Mouse (Mus musculus) ES-E14 (cell line): ENCODE measurements around the gene Bhlhe41.

Source experiments
- CHD2 ChIP-seq: IDR thresholded peaks from 2 replicates; pipeline ENCODE4 v1.6.1; 2014; ENCODE audit warnings: mild to moderate bottlenecking, low read depth, low read length, inconsistent platforms
- HCFC1 ChIP-seq: IDR thresholded peaks from 2 replicates; pipeline ENCODE4 v1.6.1; 2012; ENCODE audit warnings: low read length, inconsistent platforms, borderline replicate concordance; ENCODE audit not compliant: insufficient read depth
- MAFK ChIP-seq: IDR thresholded peaks from 2 replicates; pipeline ENCODE4 v1.6.1; 2014; ENCODE audit warnings: mild to moderate bottlenecking, low read depth, low read length, inconsistent platforms; ENCODE audit not compliant: insufficient read depth

DNA sequence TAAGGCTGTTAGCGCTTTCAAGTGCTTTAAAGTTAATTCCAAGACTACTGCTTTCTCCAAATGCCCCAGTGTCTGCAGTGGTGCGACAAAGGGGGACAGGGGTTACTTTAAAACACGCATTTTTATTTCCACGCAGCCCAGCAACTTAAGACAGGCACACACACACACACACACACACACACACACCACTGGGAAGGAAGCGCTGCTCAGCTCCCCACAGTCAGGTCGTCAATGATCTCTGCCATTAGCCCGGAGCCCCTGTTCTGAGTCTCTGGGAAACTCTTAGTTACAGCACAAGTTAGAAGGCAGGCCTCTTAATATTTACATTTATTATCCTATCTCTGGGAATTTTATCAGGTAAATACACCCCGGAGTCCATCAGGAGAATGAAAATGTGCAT, 1.2 kb downstream of the Bhlhe41 start:
- TF ChIP-seq HCFC1 (no peak), MAFK (no peak), CHD2 (no peak)
